Mouse (Mus musculus) limb, embryonic 14.5 days (tissue): Measurements from ENCODE around the gene Tmsb10. TPM values are rescaled to one million over a fixed set of nuclear protein-coding genes. Genes with fewer than 3 reads are reported as not detected.

Experiments used
- ATAC-seq: fragments of 200-750 bp; cut with Nextera tagmentation; 2 replicates; pipeline ENCODE4 v1.8.0; 2017; ENCODE audit warnings: low read depth, moderate number of reproducible peaks, moderate TSS enrichment; ENCODE audit not compliant: low FRiP score
- DNase-seq: peaks from one replicate; pipeline ENCODE4 v3.0.0-alpha.2; 2015; ENCODE audit warnings: low spot score
- H3K27ac ChIP-seq: fragments of 300-500 bp; sonication (generic); replicated peaks from 2 replicates; pipeline ENCODE4 v1.5.1; 2014; ENCODE audit warnings: low read depth, mild to moderate bottlenecking, low read length, moderate library complexity, mixed read lengths
- H3K27me3 ChIP-seq: fragments of 300-500 bp; sonication (generic); 2 replicates; pipeline ENCODE4 v1.6.1; 2014; ENCODE audit warnings: low read length, mixed read lengths; ENCODE audit not compliant: control insufficient read depth, insufficient read depth
- H3K36me3 ChIP-seq: fragments of 300-500 bp; sonication (generic); 2 replicates; pipeline ENCODE4 v1.6.1; 2014; ENCODE audit warnings: mild to moderate bottlenecking, low read length, moderate library complexity, mixed read lengths; ENCODE audit not compliant: control insufficient read depth, insufficient read depth
- H3K4me1 ChIP-seq: fragments of 300-500 bp; sonication (generic); 2 replicates; pipeline ENCODE4 v1.6.1; 2014; ENCODE audit warnings: antibody characterized with exemption, low read length, mixed read lengths; ENCODE audit not compliant: control insufficient read depth, insufficient read depth
- H3K4me2 ChIP-seq: fragments of 300-500 bp; sonication (generic); replicated peaks from 2 replicates; pipeline ENCODE4 v1.6.1; 2014; ENCODE audit warnings: low read depth, mild to moderate bottlenecking, low read length, moderate library complexity; ENCODE audit not compliant: severe bottlenecking
- H3K4me3 ChIP-seq: fragments of 300-500 bp; sonication (generic); replicated peaks from 2 replicates; pipeline ENCODE4 v1.5.1; 2014; ENCODE audit warnings: low read length
- H3K9ac ChIP-seq: fragments of 300-500 bp; sonication (generic); 2 replicates; pipeline ENCODE4 v1.6.1; 2014; ENCODE audit warnings: mild to moderate bottlenecking, low read depth, low read length, moderate library complexity; ENCODE audit not compliant: severe bottlenecking
- H3K9me3 ChIP-seq: fragments of 300-500 bp; sonication (generic); 2 replicates; pipeline ENCODE4 v1.6.1; 2016; ENCODE audit warnings: low read length; ENCODE audit not compliant: control insufficient read depth
- POLR2A ChIP-seq: fragments of 200-500 bp; IDR thresholded peaks from 2 replicates; pipeline ENCODE4 v1.8.0; 2012; ENCODE audit warnings: inconsistent platforms, mild to moderate bottlenecking, moderate library complexity, borderline replicate concordance; ENCODE audit not compliant: insufficient read depth, insufficient read length; ENCODE audit errors: extremely low read depth
- WGBS: fragments of 180-500 bp; shearing (Covaris S2); extraction: QIAGEN DNeasy Blood & Tissue Kit; methylation state at CpG from one replicate; pipeline ENCODE4 v1.1.7; 2014; 5-methylcytosine and 5-hydroxymethylcytosine counted together
- polyA plus RNA-seq, 2 experiments: library from polyadenylated mRNA; depleted of rRNA in 1 of 2; stranded (reverse) in 1 of 2; unstranded in 1 of 2; fragments of >200 nt; fragmentation: Nextera tagmentation in 1 of 2; extraction: Ambion mirVana in 1 of 2; gene quantifications; 2 replicates each; pipeline versions ENCODE4 v1.2.1 to v1.2.3; 2012 to 2014

The Tmsb10 gene
- polyA plus RNA-seq, 2 experiments, result 1,253 to 2,395 TPM

DNA sequence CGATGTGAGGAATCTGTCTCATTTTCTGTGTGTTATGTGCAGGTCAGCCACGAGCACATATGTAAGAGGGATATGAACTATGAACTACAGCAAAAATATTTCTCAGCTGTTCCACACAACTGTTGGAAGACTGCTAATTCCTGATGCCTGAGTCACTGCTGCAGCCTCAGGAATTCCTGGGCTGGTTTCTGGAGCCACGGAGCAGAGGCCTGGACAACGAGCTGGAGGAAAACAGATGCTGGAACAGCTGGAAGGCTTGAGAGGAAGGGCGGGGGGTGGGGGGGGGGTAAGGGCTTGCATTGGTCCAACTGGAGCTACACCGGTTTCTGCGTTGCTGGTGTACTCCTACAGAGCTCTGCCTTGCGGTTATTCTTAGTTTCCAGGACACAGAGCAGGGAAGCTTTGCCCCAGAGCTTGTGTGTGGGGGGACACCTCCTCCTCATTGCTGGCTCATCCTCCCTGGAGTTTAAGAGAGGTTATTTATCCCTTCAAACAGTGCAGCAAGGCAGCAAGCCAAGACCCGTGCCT lies 22.6 kb upstream of the Tmsb10 start:
- TF ChIP-seq POLR2A, result 0 out of 2 replicates have a peak, but pooled peaks have one; percentile 12
- Histone ChIP-seq H3K9ac (no peak overlapping the region), H3K36me3 (no peaks in the 10 kb centered on the region), H3K27ac (peak overlapping the region; percentile 74), H3K4me2 (peak overlapping the region; percentile 16; the same call in 1 of the 2 replicates), H3K4me1 (peaks cover 27% of the 10 kb centered on the region), H3K4me3 (no peak overlapping the region), H3K27me3 (no peaks in the 10 kb centered on the region), H3K9me3 (no peaks in the 10 kb centered on the region)
- WGBS, result 8% methylated on average over 9 of the region's 9 CpGs
- ATAC-seq (peak; percentile 96), DNase-seq (peak; percentile 88)

GRCm38 (mm10) chr6:72976866-72977265 lies 18.3 kb upstream of the Tmsb10 start:
- H3K4me1 ChIP-seq, result peaks cover 19% of the 10 kb centered on the region
- H3K9me3 ChIP-seq, result no peaks in the 10 kb centered on the region
- WGBS, result 76% methylated on average over 2 of the region's 2 CpGs
- no peak overlapping the region for H3K4me2 ChIP-seq
- ATAC-seq (no peak), DNase-seq (no peak)
- no peak overlapping the region for H3K9ac ChIP-seq
- no peak overlapping the region for H3K4me3 ChIP-seq
- TF ChIP-seq POLR2A, result no peak
- no peak overlapping the region for H3K27ac ChIP-seq
- no peaks in the 10 kb centered on the region for H3K27me3 ChIP-seq
- H3K36me3 ChIP-seq, result no peaks in the 10 kb centered on the region

GRCm38 (mm10) chr6:72971074-72971473 lies 12.5 kb upstream of the Tmsb10 start:
- no peak overlapping the region for H3K9ac ChIP-seq
- DNase-seq, result no peak
- no peak overlapping the region for H3K27ac ChIP-seq
- H3K36me3 ChIP-seq, result no peaks in the 10 kb centered on the region
- no peak overlapping the region for H3K4me2 ChIP-seq
- no peaks in the 10 kb centered on the region for H3K27me3 ChIP-seq
- H3K4me3 ChIP-seq, result no peak overlapping the region
- no peak for TF ChIP-seq POLR2A
- H3K4me1 ChIP-seq, result no peaks in the 10 kb centered on the region
- no peak for ATAC-seq
- WGBS, result 80% methylated on average over 3 of the region's 3 CpGs
- H3K9me3 ChIP-seq, result no peaks in the 10 kb centered on the region

DNA sequence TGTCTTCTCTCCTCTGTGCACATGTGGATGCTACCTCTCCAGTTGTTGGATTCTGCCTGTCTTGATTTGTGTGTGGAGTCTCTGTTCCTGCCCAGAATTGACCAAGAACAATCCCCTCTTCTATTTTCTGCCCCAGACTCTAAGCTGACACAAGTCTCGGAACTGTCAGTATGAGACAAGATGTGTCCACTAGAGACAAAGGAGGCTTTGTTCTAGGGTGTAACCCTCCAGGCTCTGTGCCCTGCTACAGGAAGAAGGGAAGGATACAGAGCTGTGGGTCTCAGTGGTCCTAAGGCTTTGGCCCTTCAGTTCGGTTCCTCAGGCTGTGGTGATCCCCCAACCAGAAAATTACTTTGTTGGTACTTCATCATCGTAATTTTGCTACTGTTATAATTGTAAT lies 11.2 kb upstream of the Tmsb10 start:
- WGBS, result 76% methylated on average over 3 of the region's 3 CpGs
- Histone ChIP-seq H3K27me3 (no peaks in the 10 kb centered on the region), H3K4me3 (no peak overlapping the region), H3K9ac (no peak overlapping the region), H3K36me3 (no peaks in the 10 kb centered on the region), H3K27ac (no peak overlapping the region), H3K4me1 (no peaks in the 10 kb centered on the region), H3K4me2 (no peak overlapping the region), H3K9me3 (no peaks in the 10 kb centered on the region)
- no peak for TF ChIP-seq POLR2A
- ATAC-seq, result no peak
- no peak for DNase-seq

GRCm38 (mm10) chr6:72965199-72965598 lies 6.7 kb upstream of the Tmsb10 start:
- no peaks in the 10 kb centered on the region for H3K36me3 ChIP-seq
- peaks cover 19% of the 10 kb centered on the region for H3K4me1 ChIP-seq
- H3K27ac ChIP-seq, result no peak overlapping the region
- H3K27me3 ChIP-seq, result no peaks in the 10 kb centered on the region
- ATAC-seq (no peak), DNase-seq (no peak)
- no peaks in the 10 kb centered on the region for H3K9me3 ChIP-seq
- 84% methylated on average over 6 of the region's 6 CpGs for WGBS
- no peak overlapping the region for H3K4me2 ChIP-seq
- no peak overlapping the region for H3K9ac ChIP-seq
- no peak overlapping the region for H3K4me3 ChIP-seq
- no peak for TF ChIP-seq POLR2A
